Mouse (Mus musculus): ENCODE measurements around the gene Ypel5.

Ypel5 gene

DNA sequence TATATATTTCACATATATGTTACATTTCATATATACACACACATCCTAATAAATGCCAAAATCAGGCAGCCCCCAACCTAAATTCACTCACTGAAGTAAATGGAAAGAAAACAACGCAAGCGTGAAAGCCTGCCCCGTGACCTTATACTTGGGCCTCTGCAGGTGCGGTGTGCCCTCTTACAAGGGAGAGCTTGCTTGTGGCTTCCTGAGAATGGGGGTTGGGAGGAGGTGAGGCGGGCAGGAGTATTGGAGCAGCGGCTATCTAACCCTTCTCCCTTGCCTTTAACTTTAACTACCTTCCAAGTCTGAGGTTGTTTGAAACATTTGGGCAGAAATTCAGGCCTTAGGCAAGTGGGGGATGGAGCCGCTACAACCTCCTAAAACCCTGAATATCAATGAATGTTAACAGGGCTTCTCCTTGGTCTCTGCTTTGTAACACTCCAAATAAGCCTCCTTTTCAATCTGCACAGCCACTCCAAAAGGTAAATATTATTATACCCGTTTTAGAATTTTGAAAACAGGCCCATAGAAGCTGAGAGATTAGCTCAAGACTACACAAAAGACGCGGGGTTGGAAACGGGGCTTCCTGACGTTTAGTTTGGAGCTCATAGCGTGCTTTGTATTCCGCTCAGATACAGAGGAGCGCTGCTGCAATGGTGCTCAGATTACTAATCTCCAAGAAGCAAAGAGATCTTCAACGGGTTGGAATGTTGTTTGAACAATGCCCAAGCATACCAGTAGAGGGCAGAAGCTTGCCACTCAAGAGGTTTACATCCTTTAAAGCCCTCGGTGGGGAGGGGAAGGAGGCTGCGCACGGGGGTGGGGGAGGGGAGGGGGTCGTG, 53.5 kb downstream of the Ypel5 start:
- POLR2A ChIA-PET, result interaction anchor here in 3 of 4 experiments (0.6 to 1.1 kb wide), 5 partner anchors 10 to 1029 kb away, joined by 3 to 5 read pairs (median 3); partner anchors contain the start of gene Lbh (in 1 of the 3)
- CTCF ChIA-PET, result interaction anchor here in 3 of 4 experiments (0.6 to 1.2 kb wide), 6 partner anchors 19 to 713 kb away, joined by 3 to 4 read pairs (median 4); no protein-coding TSS in a partner anchor

DNA sequence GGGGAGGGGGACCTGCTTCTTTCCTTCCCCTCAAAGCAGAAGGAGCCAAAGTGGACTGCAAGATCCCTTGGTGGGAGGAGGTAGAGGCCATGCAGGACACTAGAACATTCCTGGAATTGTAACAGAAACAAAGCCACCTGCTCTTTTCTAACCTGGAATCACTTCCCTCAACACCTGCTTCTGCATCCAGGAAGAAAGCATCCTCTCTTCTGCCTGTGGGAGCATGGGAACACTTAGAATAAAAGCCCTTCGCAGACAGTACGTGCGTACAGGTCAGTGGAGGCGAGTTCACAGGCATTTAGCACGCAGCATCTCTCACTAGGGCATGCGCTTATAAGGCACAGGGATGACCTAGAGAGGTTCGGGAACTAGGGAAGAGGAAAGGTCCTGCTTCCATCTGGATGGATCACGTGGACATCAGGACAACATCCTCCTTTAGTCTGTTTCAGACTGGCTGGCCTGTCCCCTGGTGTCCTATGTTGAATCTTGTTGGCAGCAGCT, 54.2 kb downstream of the Ypel5 start:
- ChIA-PET POLR2A (interaction anchor here in 3 of 4 experiments (0.6 to 1.1 kb wide), 4 partner anchors 19 to 1030 kb away, joined by 3 to 6 read pairs (median 4); no protein-coding TSS in a partner anchor), CTCF (interaction anchor here in 1 of 4 experiments (0.8 to 1.2 kb wide), 4 partner anchors 18 to 410 kb away, joined by 3 to 4 read pairs (median 3); no protein-coding TSS in a partner anchor)

GRCm38 (mm10) chr17:72891556-72891955, 55.3 kb downstream of the Ypel5 start:
- CTCF ChIA-PET, result no interaction called here
- POLR2A ChIA-PET, result no interaction called here

DNA sequence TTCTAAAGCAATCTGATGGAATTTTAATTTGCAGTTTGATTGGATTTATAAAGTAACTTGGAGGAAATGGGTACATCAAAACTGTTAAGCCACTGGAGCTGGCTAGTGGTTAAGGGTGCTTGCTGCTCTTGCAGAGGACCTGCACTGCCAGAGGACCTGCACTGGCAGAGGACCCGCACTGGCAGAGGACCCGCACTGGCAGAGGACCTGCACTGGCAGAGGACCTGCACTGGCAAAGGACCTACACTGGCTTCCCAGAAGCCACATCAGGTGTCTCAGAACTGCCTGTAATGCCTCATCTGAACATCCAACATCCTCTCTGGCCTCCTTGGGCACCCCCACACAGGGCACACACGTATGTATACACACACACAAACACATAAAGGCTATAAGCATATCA, 59.3 kb downstream of the Ypel5 start:
- POLR2A ChIA-PET, result no interaction called here
- CTCF ChIA-PET, result no interaction called here

GRCm38 (mm10) chr17:72897076-72897475, 60.8 kb downstream of the Ypel5 start:
- POLR2A ChIA-PET, result interaction anchor here in 1 of 4 experiments (1.1 kb wide), 1 partner anchor 21 kb away, joined by 4 read pairs; the partner anchor contains the start of gene Lbh
- CTCF ChIA-PET, result no interaction called here

DNA sequence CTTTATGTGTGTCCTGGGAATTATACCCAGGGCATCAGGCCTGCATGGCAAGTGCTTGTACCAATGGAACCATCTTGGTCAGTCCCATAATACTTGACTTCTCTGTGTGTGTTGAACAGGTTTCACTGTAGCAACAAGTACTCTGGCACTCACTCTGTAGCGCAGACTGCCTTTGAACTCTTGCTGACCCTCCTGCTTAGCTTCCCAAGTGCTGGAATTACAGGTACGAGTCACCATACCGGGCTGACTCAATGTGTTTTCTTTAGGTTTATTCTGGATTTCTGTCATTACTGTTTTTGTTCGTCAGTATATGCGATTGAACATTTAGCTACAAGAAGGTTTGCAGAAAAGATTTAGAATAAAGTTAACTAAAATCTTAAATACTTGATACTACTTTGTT, 61.7 kb downstream of the Ypel5 start:
- CTCF ChIA-PET, result no interaction called here
- POLR2A ChIA-PET, result interaction anchor here in 1 of 4 experiments (1.1 kb wide), 1 partner anchor 20 kb away, joined by 4 read pairs; the partner anchor contains the start of gene Lbh

DNA sequence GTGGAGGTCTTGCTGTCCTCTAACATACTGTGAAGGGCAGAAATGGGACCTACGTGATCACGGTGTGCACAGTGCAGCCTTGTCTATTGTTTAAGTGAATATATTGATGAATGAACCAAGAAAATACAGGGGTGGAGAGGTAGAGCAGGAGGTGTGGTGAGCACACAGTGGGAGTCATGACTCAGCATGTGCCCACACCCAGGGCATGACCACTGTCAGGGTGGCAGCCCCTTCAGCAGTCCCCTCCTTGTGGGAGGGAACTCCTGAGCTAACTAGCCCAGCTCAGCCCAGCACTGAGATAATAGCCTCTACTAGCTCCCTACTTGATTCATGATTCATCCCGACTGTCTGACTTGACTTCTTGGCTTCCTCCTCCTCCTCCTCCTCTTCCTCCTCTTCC, 62.5 kb downstream of the Ypel5 start:
- ChIA-PET CTCF (interaction anchor here in 1 of 4 experiments (0.9 kb wide), 1 partner anchor 35 kb away, joined by 3 read pairs; no protein-coding TSS in a partner anchor), POLR2A (interaction anchor here in 2 of 4 experiments (0.6 to 0.7 kb wide), 2 partner anchors 14 to 68 kb away, joined by 3 read pairs; no protein-coding TSS in a partner anchor)

All from embryonic stem cell, embryonic (primary cell).